Mouse (Mus musculus): ENCODE measurements at regions not wholly inside any gene's neighbourhood (a gene's known extent, or its start where the extent isn't known, plus 50 kb on each side); places are given as distances from the start of the nearest gene placed in this dataset.

GRCm38 (mm10) chr12:46444644-46445313 lies 373.9 kb downstream of the Nova1 start:
- no peak for TF ChIP-seq POLR2A (IDR thresholded peaks at IDR 0.05; ENCODE audit: control insufficient read depth, low read depth, low read length)
- TF ChIP-seq CTCF (IDR thresholded peaks at IDR 0.05; ENCODE audit: control insufficient read depth, insufficient read depth, insufficient replicate concordance, low read depth, low read length): no peak

GRCm38 (mm10) chr12:46419591-46419990 lies 399.1 kb downstream of the Nova1 start:
- Histone ChIP-seq H3K27ac (ENCODE audit: control insufficient read depth, insufficient read depth, low read depth, low read length) (no peak overlapping the region), H3K4me1 (ENCODE audit: control insufficient read depth, insufficient read depth, low read length) (no peaks in the 10 kb centered on the region), H3K27me3 (ENCODE audit: control insufficient read depth, insufficient read depth, low read length) (no peaks in the 10 kb centered on the region), H3K4me3 (ENCODE audit: control insufficient read depth, low read depth, low read length) (no peak overlapping the region), H3K36me3 (ENCODE audit: control insufficient read depth, insufficient read depth, low read length) (no peaks in the 10 kb centered on the region)
- TF ChIP-seq CTCF (IDR thresholded peaks at IDR 0.05; ENCODE audit: control insufficient read depth, insufficient read depth, insufficient replicate concordance, low read depth, low read length) (no peak), POLR2A (IDR thresholded peaks at IDR 0.05; ENCODE audit: control insufficient read depth, low read depth, low read length) (no peak)

More at GRCm38 (mm10) chr12:46444644-46445313, 373.9 kb downstream of the Nova1 start:
- no peaks in the 10 kb centered on the region for H3K27me3 ChIP-seq (ENCODE audit: control insufficient read depth, insufficient read depth, low read length)
- H3K4me1 ChIP-seq (ENCODE audit: control insufficient read depth, insufficient read depth, low read length): no peaks in the 10 kb centered on the region
- H3K27ac ChIP-seq (ENCODE audit: control insufficient read depth, insufficient read depth, low read depth, low read length): no peak overlapping the region
- no peak overlapping the region for H3K4me3 ChIP-seq (ENCODE audit: control insufficient read depth, low read depth, low read length)
- H3K36me3 ChIP-seq (ENCODE audit: control insufficient read depth, insufficient read depth, low read length): no peaks in the 10 kb centered on the region

- Histone ChIP-seq H3K4me1 (ENCODE audit: control insufficient read depth, insufficient read depth, low read length) (no peaks in the 10 kb centered on the region), H3K27me3 (ENCODE audit: control insufficient read depth, insufficient read depth, low read length) (no peaks in the 10 kb centered on the region), H3K27ac (ENCODE audit: control insufficient read depth, insufficient read depth, low read depth, low read length) (no peak overlapping the region), H3K4me3 (ENCODE audit: control insufficient read depth, low read depth, low read length) (no peak overlapping the region), H3K36me3 (ENCODE audit: control insufficient read depth, insufficient read depth, low read length) (no peaks in the 10 kb centered on the region)
- TF ChIP-seq POLR2A (IDR thresholded peaks at IDR 0.05; ENCODE audit: control insufficient read depth, low read depth, low read length): no peak
- TF ChIP-seq CTCF (IDR thresholded peaks at IDR 0.05; ENCODE audit: control insufficient read depth, insufficient read depth, insufficient replicate concordance, low read depth, low read length): no peak
Measured at GRCm38 (mm10) chr12:46418990-46419389, 399.7 kb downstream of the Nova1 start.

- H3K4me1 ChIP-seq (ENCODE audit: control insufficient read depth, insufficient read depth, low read length): no peaks in the 10 kb centered on the region
- no peaks in the 10 kb centered on the region for H3K27me3 ChIP-seq (ENCODE audit: control insufficient read depth, insufficient read depth, low read length)
- no peak for TF ChIP-seq CTCF (IDR thresholded peaks at IDR 0.05; ENCODE audit: control insufficient read depth, insufficient read depth, insufficient replicate concordance, low read depth, low read length)
- no peaks in the 10 kb centered on the region for H3K36me3 ChIP-seq (ENCODE audit: control insufficient read depth, insufficient read depth, low read length)
- no peak overlapping the region for H3K27ac ChIP-seq (ENCODE audit: control insufficient read depth, insufficient read depth, low read depth, low read length)
- no peak overlapping the region for H3K4me3 ChIP-seq (ENCODE audit: control insufficient read depth, low read depth, low read length)
Measured at GRCm38 (mm10) chr12:46416765-46417404, 401.8 kb downstream of the Nova1 start.

GRCm38 (mm10) chr12:46416250-46416649 lies 402.5 kb downstream of the Nova1 start:
- TF ChIP-seq CTCF (IDR thresholded peaks at IDR 0.05; ENCODE audit: control insufficient read depth, insufficient read depth, insufficient replicate concordance, low read depth, low read length) (no peak), POLR2A (IDR thresholded peaks at IDR 0.05; ENCODE audit: control insufficient read depth, low read depth, low read length) (no peak)
- no peaks in the 10 kb centered on the region for H3K4me1 ChIP-seq (ENCODE audit: control insufficient read depth, insufficient read depth, low read length)
- no peak overlapping the region for H3K4me3 ChIP-seq (ENCODE audit: control insufficient read depth, low read depth, low read length)
- H3K27me3 ChIP-seq (ENCODE audit: control insufficient read depth, insufficient read depth, low read length): no peaks in the 10 kb centered on the region
- H3K27ac ChIP-seq (ENCODE audit: control insufficient read depth, insufficient read depth, low read depth, low read length): no peak overlapping the region
- no peaks in the 10 kb centered on the region for H3K36me3 ChIP-seq (ENCODE audit: control insufficient read depth, insufficient read depth, low read length)

- Histone ChIP-seq H3K27me3 (ENCODE audit: control insufficient read depth, insufficient read depth, low read length) (no peaks in the 10 kb centered on the region), H3K4me3 (ENCODE audit: control insufficient read depth, low read depth, low read length) (no peak overlapping the region), H3K36me3 (ENCODE audit: control insufficient read depth, insufficient read depth, low read length) (no peaks in the 10 kb centered on the region), H3K27ac (ENCODE audit: control insufficient read depth, insufficient read depth, low read depth, low read length) (no peak overlapping the region), H3K4me1 (ENCODE audit: control insufficient read depth, insufficient read depth, low read length) (no peaks in the 10 kb centered on the region)
- TF ChIP-seq CTCF (IDR thresholded peaks at IDR 0.05; ENCODE audit: control insufficient read depth, insufficient read depth, insufficient replicate concordance, low read depth, low read length) (no peak), POLR2A (IDR thresholded peaks at IDR 0.05; ENCODE audit: control insufficient read depth, low read depth, low read length) (no peak)
Measured at GRCm38 (mm10) chr12:46405674-46406073, 413.1 kb downstream of the Nova1 start.

- no peak for TF ChIP-seq POLR2A (IDR thresholded peaks at IDR 0.05; ENCODE audit: control insufficient read depth, low read depth, low read length)
- no peaks in the 10 kb centered on the region for H3K36me3 ChIP-seq (ENCODE audit: control insufficient read depth, insufficient read depth, low read length)
- H3K27ac ChIP-seq (ENCODE audit: control insufficient read depth, insufficient read depth, low read depth, low read length): no peak overlapping the region
- no peaks in the 10 kb centered on the region; the same call in 1 of the 2 replicates for H3K4me1 ChIP-seq (ENCODE audit: control insufficient read depth, insufficient read depth, low read length)
- no peaks in the 10 kb centered on the region for H3K27me3 ChIP-seq (ENCODE audit: control insufficient read depth, insufficient read depth, low read length)
- H3K4me3 ChIP-seq (ENCODE audit: control insufficient read depth, low read depth, low read length): no peak overlapping the region; the same call in none of the 2 replicates
Measured at GRCm38 (mm10) chr12:46399653-46399975, 419.1 kb downstream of the Nova1 start.

Measured in testis, adult 2 months (tissue).